Mouse (Mus musculus): ENCODE measurements at regions not wholly inside any gene's neighbourhood (a gene's known extent, or its start where the extent isn't known, plus 50 kb on each side); places are given as distances from the start of the nearest gene placed in this dataset.
"Not testable (repeated sequence)": the region's sequence is repeated elsewhere in the genome, so short reads cannot be mapped to it uniquely, and the experiment has no call there.

DNA sequence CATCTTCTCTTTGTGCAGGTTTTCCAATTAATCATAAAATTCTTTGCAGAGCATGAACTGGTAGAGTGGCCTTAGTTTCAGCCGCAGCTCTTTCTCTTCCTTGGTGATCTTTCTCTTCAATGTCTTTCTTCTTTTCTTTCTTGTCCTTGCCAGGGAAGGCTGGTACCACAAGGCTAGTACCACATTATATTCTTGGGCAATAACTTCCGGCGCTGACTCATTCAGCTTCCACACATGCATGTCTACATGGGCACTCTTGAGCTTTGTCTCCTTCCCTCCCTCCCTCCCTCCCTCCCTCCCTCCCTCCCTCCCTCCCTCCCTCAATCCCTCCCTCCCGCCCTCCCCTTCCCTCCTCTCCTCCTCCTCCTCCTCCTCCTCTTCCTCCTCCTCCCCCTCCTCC, 98.1 kb upstream of the Pwp1 start:
- DNase-seq (ENCODE audit: low spot score), result not testable (repeated sequence)

GRCm38 (mm10) chr10:85731796-85732388, 97.4 kb upstream of the Pwp1 start:
- DNase-seq (ENCODE audit: low spot score), result peak; percentile 10

- no peak for DNase-seq (ENCODE audit: low spot score)
Observed at GRCm38 (mm10) chr10:85737796-85738195, 91.5 kb upstream of the Pwp1 start.

DNA sequence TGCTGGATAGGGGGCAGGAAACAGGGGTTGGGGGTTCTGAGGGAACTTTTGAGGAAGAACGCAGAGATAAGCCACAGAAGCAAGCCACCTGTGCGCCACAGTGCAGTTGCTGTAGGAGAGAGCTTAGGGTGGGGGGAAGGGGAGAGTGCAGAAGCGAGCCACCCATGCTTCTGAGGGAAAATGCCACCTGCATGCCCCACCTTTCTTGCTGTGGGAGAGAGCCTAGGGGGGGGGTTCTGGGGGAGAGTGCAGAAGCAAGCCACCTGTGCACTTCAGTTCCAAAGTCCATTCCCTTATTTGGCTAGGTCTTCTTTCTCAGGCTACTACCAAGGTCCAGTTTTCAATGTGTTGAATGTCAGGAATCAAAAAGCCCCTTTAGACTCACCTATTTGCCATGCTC, 90.3 kb upstream of the Pwp1 start:
- no peak for DNase-seq (ENCODE audit: low spot score)

DNA sequence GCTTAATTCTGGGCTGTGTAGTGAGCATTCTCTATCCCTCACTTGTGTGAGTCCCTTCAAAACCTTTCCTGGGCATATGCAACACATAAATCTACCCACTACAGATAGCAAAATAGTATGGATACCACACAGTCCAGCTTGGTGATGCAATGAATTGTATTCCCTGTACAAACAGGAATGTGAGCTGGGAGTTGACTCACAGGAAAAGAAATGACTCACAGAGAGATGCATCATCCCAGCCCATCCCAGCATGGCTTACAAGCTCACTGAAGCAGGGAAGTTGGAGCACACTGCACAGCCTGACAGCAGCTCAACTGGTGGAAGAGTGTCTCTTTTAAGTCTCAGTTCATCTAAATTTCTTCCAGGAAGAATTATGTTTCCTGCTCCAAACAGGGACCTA, 89.7 kb upstream of the Pwp1 start:
- DNase-seq (ENCODE audit: low spot score), result not testable (repeated sequence)

GRCm38 (mm10) chr10:85741972-85742371, 87.3 kb upstream of the Pwp1 start:
- no peak for DNase-seq (ENCODE audit: low spot score)

GRCm38 (mm10) chr10:85745390-85745789, 83.9 kb upstream of the Pwp1 start:
- DNase-seq (ENCODE audit: low spot score), result not testable (repeated sequence)

- DNase-seq (ENCODE audit: low spot score), result not testable (repeated sequence)
Observed at GRCm38 (mm10) chr10:85745818-85746217, 83.5 kb upstream of the Pwp1 start.

DNA sequence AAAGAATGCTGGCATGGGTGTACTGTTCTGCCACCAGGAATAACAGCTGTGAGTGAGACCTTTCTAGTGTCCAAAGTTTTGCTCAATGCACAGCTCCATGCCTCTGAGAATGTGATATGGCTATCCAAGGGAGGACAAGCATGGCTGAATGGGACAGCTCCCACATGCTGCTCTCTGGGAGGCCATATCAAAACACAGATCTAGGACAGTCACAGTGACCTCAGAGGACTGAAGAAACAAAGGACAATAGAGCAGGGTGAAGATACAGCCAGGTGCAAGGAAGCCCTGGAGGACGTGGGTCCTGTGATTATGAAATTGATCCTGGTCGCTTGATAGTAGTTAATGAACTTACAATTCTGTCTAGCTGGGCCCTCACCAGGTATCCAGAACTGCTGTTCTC, 79.7 kb upstream of the Pwp1 start:
- DNase-seq (ENCODE audit: low spot score), result not testable (repeated sequence)

GRCm38 (mm10) chr10:85775035-85775434, 54.3 kb upstream of the Pwp1 start:
- no peak for DNase-seq (ENCODE audit: low spot score)

All from lung, postnatal 25 days (tissue).